Mouse (Mus musculus): Measurements from ENCODE around the gene Ralb.

- TF ChIP-seq POLR2A (IDR thresholded peaks at IDR 0.05; ENCODE audit: borderline replicate concordance, control insufficient read depth, low read depth, low read length), result no peak
- TF ChIP-seq CTCF (IDR thresholded peaks at IDR 0.05; ENCODE audit: control insufficient read depth, insufficient read depth, low read length), result no peak
Measured at GRCm38 (mm10) chr1:119539252-119539651, 34.7 kb upstream of the Ralb start.
